Mouse (Mus musculus) NIH3T3 (cell line): Measurements from ENCODE around the gene Cdc42bpg.

Experiments used
- DNase-seq: peaks from one replicate; pipeline ENCODE4 v3.0.0-alpha.2; 2012; ENCODE audit warnings: low read depth

Gene Cdc42bpg

DNA sequence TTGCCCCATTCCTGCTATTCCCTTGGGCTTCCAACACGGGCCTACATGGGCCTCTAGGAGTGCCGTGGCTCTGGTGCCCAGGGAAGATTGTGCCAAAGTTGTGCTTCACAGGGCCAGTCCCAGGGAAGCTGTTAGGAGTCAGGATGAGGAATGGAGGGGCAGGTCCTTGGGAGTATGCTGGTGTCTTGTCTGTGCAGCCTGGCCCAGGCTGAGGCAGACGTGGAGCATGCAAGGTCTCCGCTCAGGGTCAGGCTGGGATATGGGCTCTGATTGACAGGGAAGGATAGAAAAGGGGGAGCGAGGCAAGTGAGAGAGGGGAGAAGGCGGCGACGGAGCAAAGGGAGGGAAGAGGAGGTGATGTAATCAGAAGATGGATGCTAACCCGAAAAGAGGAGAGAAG is 18.5 kb downstream of the Cdc42bpg start:
- DNase-seq = no peak

GRCm38 (mm10) chr19:6331178-6331577 is 24.9 kb downstream of the Cdc42bpg start:
- peak; percentile 73 for DNase-seq

- DNase-seq = peak; percentile 89
Measured at GRCm38 (mm10) chr19:6331719-6332516, 25.7 kb downstream of the Cdc42bpg start.

- peak; percentile 53 for DNase-seq
Measured at GRCm38 (mm10) chr19:6333761-6334595, 27.7 kb downstream of the Cdc42bpg start.

DNA sequence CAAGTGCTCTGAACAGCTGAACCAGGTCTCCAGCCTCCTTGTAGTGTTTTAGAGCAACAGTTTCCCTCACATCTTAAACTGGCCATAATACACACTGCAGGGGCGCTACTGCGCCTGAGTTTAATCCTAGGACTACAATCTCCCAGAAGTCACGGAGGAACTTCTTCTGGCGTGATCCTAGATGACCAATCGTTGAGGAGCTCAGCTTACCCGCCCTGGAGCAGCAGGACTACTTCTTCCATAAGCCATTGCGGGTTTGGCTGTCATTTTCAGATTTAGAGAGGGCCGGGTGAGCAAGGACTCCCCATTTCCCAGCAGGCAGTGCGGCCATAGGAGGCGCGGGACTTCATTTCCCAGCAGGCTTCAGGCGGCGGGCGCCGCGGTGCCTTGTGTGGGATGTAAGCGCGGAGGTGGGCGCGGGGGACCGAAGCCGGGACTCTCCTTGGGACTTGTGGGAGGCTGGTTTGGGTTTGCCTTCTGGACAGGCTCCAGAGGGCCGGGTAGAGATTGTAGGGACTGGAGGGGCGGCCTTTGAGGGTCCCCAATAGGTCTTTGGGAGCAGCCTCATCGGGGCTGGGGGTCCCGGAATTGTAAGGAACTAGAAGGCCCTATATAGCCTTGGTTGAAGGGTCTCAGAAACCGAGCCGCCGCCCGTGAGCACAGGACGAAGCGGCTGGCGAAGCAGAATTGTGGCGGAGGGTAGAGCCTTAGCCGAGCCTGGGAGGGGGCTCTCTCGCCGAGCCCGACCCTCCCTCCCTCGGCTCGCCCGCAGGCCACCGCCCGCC is 28.6 kb downstream of the Cdc42bpg start, which contains the start of gene Men1:
Gene Men1, plus strand, starts transcription at position 307 of the 785 bp plus-strand sequence.
- peak; percentile 98 for DNase-seq

- DNase-seq = peak; percentile 37
Measured at GRCm38 (mm10) chr19:6335458-6335827, 29.2 kb downstream of the Cdc42bpg start.

DNA sequence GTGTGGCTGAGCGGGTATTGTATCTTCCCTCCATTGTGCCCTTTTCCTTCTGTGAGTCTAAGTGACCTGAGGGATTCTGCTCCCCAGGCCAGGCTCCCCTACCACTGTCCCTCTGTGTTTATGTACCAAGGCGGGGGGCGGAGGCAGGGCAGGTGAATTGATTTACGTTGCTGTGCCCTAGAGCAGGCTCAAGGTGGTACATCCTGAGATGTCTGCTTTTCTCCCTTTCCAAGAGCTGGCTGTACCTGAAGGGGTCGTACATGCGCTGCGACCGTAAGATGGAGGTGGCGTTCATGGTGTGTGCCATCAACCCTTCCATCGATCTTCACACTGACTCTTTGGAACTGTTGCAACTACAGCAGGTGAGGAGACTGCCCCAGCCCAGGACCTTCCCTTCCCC is 30.7 kb downstream of the Cdc42bpg start:
- DNase-seq = no peak

- no peak for DNase-seq
Measured at GRCm38 (mm10) chr19:6338171-6338570, 31.9 kb downstream of the Cdc42bpg start.

- DNase-seq = no peak
Measured at GRCm38 (mm10) chr19:6338716-6339115, 32.5 kb downstream of the Cdc42bpg start.

- DNase-seq = no peak
Measured at GRCm38 (mm10) chr19:6339191-6339590, 32.9 kb downstream of the Cdc42bpg start.

- DNase-seq = no peak
Measured at GRCm38 (mm10) chr19:6339890-6340504, 33.7 kb downstream of the Cdc42bpg start.

DNA sequence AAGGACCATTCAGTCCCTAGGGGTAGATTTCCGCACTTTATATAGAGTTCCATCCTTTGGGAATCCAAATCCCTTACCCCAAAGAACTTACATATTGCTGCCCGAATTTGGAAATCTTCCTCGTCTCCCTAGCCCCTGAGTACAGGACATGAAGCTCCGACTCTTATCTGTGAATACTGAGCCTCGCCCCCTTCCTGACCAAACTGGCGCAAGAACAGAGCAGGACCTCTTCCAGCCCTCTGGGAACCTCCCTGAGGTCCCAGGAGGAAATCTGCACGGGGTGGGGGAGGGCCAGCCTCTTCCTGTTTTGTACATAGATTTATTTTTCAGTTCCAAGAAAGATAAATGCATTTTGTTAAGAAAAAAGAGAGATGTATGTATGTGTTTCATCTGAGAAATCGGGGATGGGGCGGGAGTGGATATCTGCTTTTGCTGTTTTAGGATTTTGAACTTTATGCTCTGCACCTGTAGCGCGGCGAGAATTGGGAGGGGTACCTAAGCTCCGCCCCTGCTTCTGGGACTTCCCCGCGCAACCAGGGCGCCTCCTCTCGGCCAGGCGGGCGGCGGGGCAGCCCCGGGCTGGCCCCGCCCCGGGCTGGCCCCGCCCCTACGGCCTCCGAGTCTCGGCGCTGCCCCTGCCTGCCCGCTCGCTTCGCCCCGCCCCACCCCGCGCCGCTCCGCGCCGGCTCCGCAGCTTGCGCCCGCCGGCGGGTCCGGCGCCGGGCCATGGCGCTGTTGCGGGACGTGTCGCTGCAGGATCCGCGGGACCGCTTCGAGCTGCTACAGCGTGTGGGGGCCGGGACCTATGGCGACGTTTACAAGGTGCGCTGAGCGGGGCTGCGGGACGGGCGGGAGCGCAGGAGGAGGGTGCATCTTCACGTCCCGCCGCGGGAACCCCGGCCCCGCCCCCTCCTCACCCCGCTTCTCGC is 34.5 kb downstream of the Cdc42bpg start, which contains the start of gene Map4k2:
Gene Map4k2, plus strand, starts transcription at position 612 of the 929 bp plus-strand sequence.
- DNase-seq = peak; percentile 93

DNA sequence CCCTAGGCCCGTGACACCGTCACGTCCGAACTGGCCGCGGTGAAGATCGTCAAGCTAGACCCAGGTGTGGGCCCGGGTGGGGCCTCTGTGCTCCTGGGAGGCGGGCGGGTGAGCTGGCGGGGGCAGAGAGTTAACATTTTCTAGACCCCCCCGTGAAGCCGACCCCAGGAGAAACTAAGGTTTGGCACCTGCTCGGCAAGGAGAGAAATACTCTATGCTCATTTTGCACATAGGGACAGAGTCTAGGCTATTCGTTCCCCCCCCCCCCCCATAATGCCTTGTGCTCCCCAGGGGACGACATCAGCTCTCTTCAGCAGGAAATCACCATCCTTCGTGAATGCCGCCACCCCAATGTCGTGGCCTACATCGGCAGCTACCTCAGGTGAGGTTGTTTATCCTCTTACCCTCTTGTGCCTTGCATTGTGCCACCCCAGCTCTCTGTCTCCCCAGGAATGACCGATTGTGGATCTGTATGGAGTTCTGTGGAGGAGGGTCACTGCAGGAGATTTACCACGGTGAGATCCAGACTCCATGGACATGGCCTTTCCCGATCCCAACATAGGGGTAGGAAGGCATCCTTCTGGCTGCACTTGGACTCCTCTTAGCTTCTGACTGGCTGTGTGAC is 35.3 kb downstream of the Cdc42bpg start:
- DNase-seq = no peak

DNA sequence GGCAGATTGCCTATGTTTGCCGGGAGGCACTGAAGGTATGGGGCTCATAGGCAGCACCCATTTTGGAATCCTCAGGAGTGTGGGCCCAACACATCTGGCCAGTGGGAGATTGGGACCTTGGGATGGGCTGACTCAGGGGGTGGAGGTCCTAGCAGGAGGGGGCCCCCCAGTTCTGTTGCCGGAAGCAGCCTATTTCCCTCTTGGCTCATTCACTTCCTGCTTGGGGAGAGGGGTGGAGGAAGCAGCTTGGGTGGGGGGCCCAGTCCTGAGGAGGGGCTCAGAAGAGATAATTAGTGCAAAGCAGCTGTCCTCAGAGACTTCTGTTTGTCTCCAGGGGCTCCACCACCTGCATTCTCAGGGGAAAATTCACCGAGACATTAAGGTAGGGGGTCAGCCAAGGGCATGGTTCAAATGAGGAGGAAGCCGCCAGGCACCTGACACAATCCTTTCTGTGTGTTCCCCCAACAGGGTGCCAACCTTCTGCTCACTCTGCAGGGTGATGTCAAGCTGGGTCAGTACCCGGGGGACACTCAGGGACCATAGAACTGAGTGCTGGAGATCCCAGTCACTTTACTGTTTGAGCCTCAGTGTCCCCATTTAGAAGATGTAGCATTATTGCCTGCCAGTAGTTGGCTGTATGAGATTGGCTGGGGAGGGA is 36.1 kb downstream of the Cdc42bpg start:
- no peak for DNase-seq

GRCm38 (mm10) chr19:6343066-6343925 is 37.0 kb downstream of the Cdc42bpg start:
- DNase-seq = no peak

DNA sequence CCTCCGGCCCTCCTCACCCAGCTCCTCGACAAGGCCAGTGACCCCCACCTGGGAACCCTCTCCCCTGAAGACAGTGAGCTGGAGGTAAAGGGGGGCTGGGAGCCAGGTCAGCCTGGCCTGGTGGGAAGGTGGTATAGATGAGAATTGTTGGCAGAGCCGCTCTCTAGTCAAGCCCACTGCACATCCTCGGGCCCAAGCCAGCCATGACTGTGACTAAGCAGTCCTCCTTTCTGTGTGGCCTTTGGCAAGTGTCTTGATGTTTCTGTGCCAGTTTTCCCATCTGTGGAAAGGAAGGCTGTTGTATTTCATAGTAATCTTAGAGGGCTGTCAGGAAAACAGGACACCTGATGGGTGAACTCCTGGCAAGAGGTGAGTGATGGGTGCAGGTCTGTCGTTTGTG is 37.7 kb downstream of the Cdc42bpg start:
- DNase-seq = no peak

- DNase-seq = no peak
Measured at GRCm38 (mm10) chr19:6346023-6346422, 39.8 kb downstream of the Cdc42bpg start.

GRCm38 (mm10) chr19:6346661-6347060 is 40.4 kb downstream of the Cdc42bpg start:
- DNase-seq = no peak

DNA sequence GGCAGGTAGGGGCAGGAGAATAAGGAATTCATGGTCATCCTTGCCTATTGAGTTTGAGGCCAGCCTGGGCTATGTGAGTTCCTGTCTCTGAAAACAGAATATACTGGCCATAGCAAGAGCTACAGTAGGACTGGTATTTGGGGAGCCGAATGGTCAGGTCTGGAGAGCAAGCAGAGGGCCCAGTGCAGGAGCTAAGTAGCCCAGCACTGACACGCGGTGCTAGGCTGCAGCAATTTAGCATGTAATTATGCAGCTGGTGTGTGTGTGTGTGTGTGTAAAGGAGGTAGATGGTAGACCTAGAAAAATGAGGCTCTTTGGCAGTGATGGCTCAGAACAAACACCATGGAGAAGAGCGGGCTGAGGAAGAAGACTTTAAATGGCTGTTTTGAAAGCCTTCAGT is 41.4 kb downstream of the Cdc42bpg start:
- no peak for DNase-seq
